Comparison of ENCODE assay signal across 22 mouse cellular contexts in genomic region chr8:66383694-66384373, GRCm38 (mm10).
A peak's percentile ranks its signal among the peaks of the same experiment; 100 is the strongest.
DNase-seq lines count a peak whose midpoint lies in the region; ATAC-seq and TF ChIP-seq lines count a peak whose summit lies in the region.
"Had no signal": no experiment of that assay in that cellular context is flagged by ENCODE, and none has a peak within 500 bp of the region (broad histone marks: within the 10 kb centered on the region; RNA-seq: fewer than 3 reads in every experiment).

No protein-coding gene starts in this region.

- H3K4me3 ChIP-seq in stomach, embryonic 14.5 days (ENCODE audit: low read depth, low read length), result no peak overlapping the region
- no peak overlapping the region for H3K4me3 ChIP-seq in stomach, postnatal 0 days (ENCODE audit: low read depth, low read length)
- H3K4me3 ChIP-seq in intestine, embryonic 16.5 days (ENCODE audit: low read length), result no peak overlapping the region
- H3K4me3 ChIP-seq in stomach, embryonic 15.5 days (replicated peaks), result no peak overlapping the region
- H3K4me3 ChIP-seq: embryonic facial prominence, embryonic 13.5 days; embryonic facial prominence, embryonic 15.5 days; erythroblast, embryonic 14.5 days; forebrain, embryonic 10.5 days; forebrain, embryonic 12.5 days had no signal

- no peaks in the 10 kb centered on the region for H3K27me3 ChIP-seq in stomach, embryonic 14.5 days (ENCODE audit: control insufficient read depth, insufficient read depth, low read length)
- H3K27me3 ChIP-seq in stomach, postnatal 0 days (ENCODE audit: control insufficient read depth, insufficient read depth, low read length), result no peaks in the 10 kb centered on the region
- no peaks in the 10 kb centered on the region for H3K27me3 ChIP-seq in intestine, embryonic 16.5 days (replicated peaks; ENCODE audit: control insufficient read depth, insufficient read depth, low read length)
- no peaks in the 10 kb centered on the region for H3K27me3 ChIP-seq in stomach, embryonic 15.5 days (replicated peaks)
- H3K27me3 ChIP-seq: embryonic facial prominence, embryonic 13.5 days; embryonic facial prominence, embryonic 15.5 days; forebrain, embryonic 12.5 days had no signal

- TF ChIP-seq EP300 in stomach, postnatal 0 days (optimal IDR thresholded peaks at IDR 0.05), result no peak

- H3K27ac ChIP-seq in stomach, embryonic 14.5 days (ENCODE audit: low read length), result no peak overlapping the region
- H3K27ac ChIP-seq in stomach, postnatal 0 days (replicated peaks), result no peak overlapping the region
- H3K27ac ChIP-seq in intestine, embryonic 16.5 days (ENCODE audit: low read length), result peak overlapping the region; percentile 51; the same call in 1 of the 2 replicates
- H3K27ac ChIP-seq in stomach, embryonic 15.5 days, result no peak overlapping the region
- H3K27ac ChIP-seq: embryonic facial prominence, embryonic 13.5 days; embryonic facial prominence, embryonic 15.5 days; forebrain, embryonic 10.5 days; forebrain, embryonic 12.5 days had no signal

- H3K4me2 ChIP-seq in stomach, embryonic 14.5 days (replicated peaks; ENCODE audit: low read depth, low read length), result no peak overlapping the region
- H3K4me2 ChIP-seq in stomach, postnatal 0 days (replicated peaks; ENCODE audit: low read depth), result no peak overlapping the region
- no peak overlapping the region for H3K4me2 ChIP-seq in intestine, embryonic 16.5 days (ENCODE audit: low read depth, low read length)
- no peak overlapping the region for H3K4me2 ChIP-seq in stomach, embryonic 15.5 days
- H3K4me2 ChIP-seq: embryonic facial prominence, embryonic 13.5 days; embryonic facial prominence, embryonic 15.5 days; forebrain, embryonic 12.5 days had no signal

- H3K9ac ChIP-seq in stomach, embryonic 14.5 days (replicated peaks; ENCODE audit: low read depth, low read length), result no peak overlapping the region
- no peak overlapping the region for H3K9ac ChIP-seq in stomach, postnatal 0 days (ENCODE audit: low read length)
- no peak overlapping the region for H3K9ac ChIP-seq in intestine, embryonic 16.5 days (ENCODE audit: low read depth, low read length)
- H3K9ac ChIP-seq in stomach, embryonic 15.5 days, result no peak overlapping the region
- H3K9ac ChIP-seq: embryonic facial prominence, embryonic 13.5 days; embryonic facial prominence, embryonic 15.5 days; forebrain, embryonic 12.5 days had no signal

- H3K9me3 ChIP-seq in stomach, embryonic 14.5 days (ENCODE audit: control insufficient read depth, low read depth, low read length), result no peaks in the 10 kb centered on the region
- no peaks in the 10 kb centered on the region for H3K9me3 ChIP-seq in stomach, postnatal 0 days (ENCODE audit: control insufficient read depth, low read length)
- no peaks in the 10 kb centered on the region for H3K9me3 ChIP-seq in intestine, embryonic 16.5 days (ENCODE audit: control insufficient read depth, low read length)
- H3K9me3 ChIP-seq in stomach, embryonic 15.5 days, result no peaks in the 10 kb centered on the region
- H3K9me3 ChIP-seq: embryonic facial prominence, embryonic 13.5 days; embryonic facial prominence, embryonic 15.5 days; forebrain, embryonic 10.5 days; forebrain, embryonic 12.5 days had no signal

- DNase-seq in stomach, postnatal 0 days (ENCODE audit: low spot score), result no peak
- no peak for DNase-seq in right cerebral cortex, adult 2 months (ENCODE audit: low spot score in 2 of 2)
- DNase-seq in ovary, postnatal 14 days (ENCODE audit: low spot score), result no peak
- DNase-seq: adrenal gland, adult 2 months; adrenal gland, postnatal 10 days; adrenal gland, postnatal 25 days; cerebellum, adult 11 months; cerebellum, adult 18-20 months; cerebellum, adult 8-10 months; cerebellum, adult 9-11 months; cerebellum, postnatal 14 days; cerebellum, postnatal 36 days; embryo, embryonic 11 days had no signal

- peak; percentile 56; the same call in 1 of the 2 replicates for ATAC-seq in stomach, embryonic 14.5 days (ENCODE audit: insufficient number of reproducible peaks, insufficient read depth, low FRiP score, low read depth)
- no peak for ATAC-seq in stomach, postnatal 0 days (ENCODE audit: low FRiP score, low TSS enrichment)
- ATAC-seq in intestine, embryonic 16.5 days, result peak; percentile 82
- ATAC-seq in stomach, embryonic 15.5 days (ENCODE audit: insufficient read depth, low FRiP score, low read depth), result peak; percentile 56; the same call in 1 of the 2 replicates
- ATAC-seq: forebrain, embryonic 14.5 days had no signal

- WGBS in stomach, embryonic 14.5 days, result 62% methylated on average over 4 of the region's 4 CpGs
- WGBS in stomach, postnatal 0 days, result 49% methylated on average over 4 of the region's 4 CpGs
- WGBS in intestine, embryonic 16.5 days, result 53% methylated on average over 4 of the region's 4 CpGs
- 62% methylated on average over 4 of the region's 4 CpGs for WGBS in stomach, embryonic 15.5 days

- no peak for TF ChIP-seq CTCF in stomach, postnatal 0 days (IDR thresholded peaks at IDR 0.05; ENCODE audit: low read depth)

- no peaks in the 10 kb centered on the region for H3K36me3 ChIP-seq in stomach, embryonic 14.5 days (ENCODE audit: control insufficient read depth, insufficient read depth, low read length)
- no peaks in the 10 kb centered on the region for H3K36me3 ChIP-seq in stomach, postnatal 0 days (ENCODE audit: control insufficient read depth, insufficient read depth, low read length)
- H3K36me3 ChIP-seq in intestine, embryonic 16.5 days (ENCODE audit: control insufficient read depth, insufficient read depth, low read length), result no peaks in the 10 kb centered on the region
- H3K36me3 ChIP-seq in stomach, embryonic 15.5 days, result no peaks in the 10 kb centered on the region
- H3K36me3 ChIP-seq: embryonic facial prominence, embryonic 13.5 days; embryonic facial prominence, embryonic 15.5 days; forebrain, embryonic 10.5 days; forebrain, embryonic 12.5 days had no signal

- H3K4me1 ChIP-seq in stomach, embryonic 14.5 days (ENCODE audit: control insufficient read depth, insufficient read depth, low read length), result no peaks in the 10 kb centered on the region
- no peaks in the 10 kb centered on the region for H3K4me1 ChIP-seq in stomach, postnatal 0 days (replicated peaks; ENCODE audit: control insufficient read depth, insufficient read depth)
- H3K4me1 ChIP-seq in intestine, embryonic 16.5 days (ENCODE audit: control insufficient read depth, insufficient read depth, low read length), result no peaks in the 10 kb centered on the region
- H3K4me1 ChIP-seq in stomach, embryonic 15.5 days, result no peaks in the 10 kb centered on the region
- H3K4me1 ChIP-seq: embryonic facial prominence, embryonic 13.5 days; embryonic facial prominence, embryonic 15.5 days; forebrain, embryonic 10.5 days; forebrain, embryonic 12.5 days had no signal
